ENCODE assay signal across 7 mouse cellular contexts in the genomic region with DNA sequence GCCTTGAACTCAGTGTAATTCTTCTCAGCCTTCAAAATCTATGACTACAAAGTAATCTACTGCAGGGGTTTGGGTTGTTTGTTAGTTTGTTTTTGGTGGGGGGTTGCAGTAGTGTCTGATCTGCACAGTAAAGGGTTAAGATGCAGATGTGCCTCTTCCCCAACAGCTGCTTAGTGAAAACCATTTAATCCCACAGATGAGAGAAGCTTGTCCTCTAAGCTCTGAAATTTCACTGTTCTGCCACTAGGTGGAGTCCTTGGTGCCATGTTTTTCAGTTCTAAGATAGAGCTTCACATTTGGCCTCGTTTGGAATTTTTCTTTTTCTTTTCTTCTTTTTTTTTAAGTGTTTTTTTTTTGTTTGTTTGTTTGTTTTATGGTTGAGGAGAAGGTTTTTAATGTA. TPM values are rescaled to one million over a fixed set of nuclear protein-coding genes. Genes with fewer than 3 reads are reported as not detected.
DNase-seq lines count a peak whose midpoint lies in the region; ATAC-seq and TF ChIP-seq lines count a peak whose summit lies in the region.

No protein-coding gene starts in this region.

- H3K9ac ChIP-seq in kidney, embryonic 15.5 days, result no peak overlapping the region

- 6% methylated on average over 1 of the region's 1 CpGs for WGBS in kidney, adult 2 months
- WGBS in kidney, embryonic 15.5 days, result 15% methylated on average over 1 of the region's 1 CpGs

- H3K4me2 ChIP-seq in kidney, embryonic 15.5 days, result no peak overlapping the region

- peak; percentile 44 for TF ChIP-seq CTCF in kidney, adult 2 months (conservative IDR thresholded peaks at IDR 0.05; ENCODE audit: insufficient read depth, insufficient read length, low read depth, low read length)
- TF ChIP-seq CTCF in E14TG2a.4 (conservative IDR thresholded peaks at IDR 0.05; ENCODE audit: low read length), result peak; percentile 91

- H3K27ac ChIP-seq in kidney, adult 2 months (ENCODE audit: insufficient read depth, low read depth, low read length), result no peak overlapping the region
- no peak overlapping the region for H3K27ac ChIP-seq in kidney, embryonic 15.5 days

- TF ChIP-seq POLR2A in kidney, adult 2 months (IDR thresholded peaks at IDR 0.05; ENCODE audit: low read depth, low read length), result no peak

- H3K36me3 ChIP-seq in kidney, adult 2 months (ENCODE audit: control insufficient read depth, insufficient read depth, low read length), result peaks cover 6% of the 10 kb centered on the region
- peaks cover 93% of the 10 kb centered on the region for H3K36me3 ChIP-seq in kidney, embryonic 15.5 days
- peaks cover 97% of the 10 kb centered on the region for H3K36me3 ChIP-seq in E14TG2a.4 (ENCODE audit: insufficient read depth, low read length)

- no peaks in the 10 kb centered on the region for H3K27me3 ChIP-seq in kidney, adult 2 months (replicated peaks; ENCODE audit: control insufficient read depth, insufficient read depth, low read length)
- no peaks in the 10 kb centered on the region for H3K27me3 ChIP-seq in kidney, embryonic 15.5 days
- no peaks in the 10 kb centered on the region for H3K27me3 ChIP-seq in E14TG2a.4 (ENCODE audit: insufficient read depth, low read length)

- ATAC-seq in kidney, embryonic 15.5 days (replicated peaks; ENCODE audit: low FRiP score), result no peak

- no peaks in the 10 kb centered on the region for H3K9me3 ChIP-seq in kidney, embryonic 15.5 days (replicated peaks)
- no peaks in the 10 kb centered on the region for H3K9me3 ChIP-seq in E14TG2a.4 (ENCODE audit: low read length)

- no peaks in the 10 kb centered on the region for H3K4me1 ChIP-seq in kidney, adult 2 months (ENCODE audit: control insufficient read depth, insufficient read depth, low read length)
- H3K4me1 ChIP-seq in kidney, embryonic 15.5 days, result no peaks in the 10 kb centered on the region
- peaks cover 52% of the 10 kb centered on the region for H3K4me1 ChIP-seq in E14TG2a.4 (replicated peaks; ENCODE audit: low read depth, low read length)

- DNase-seq in kidney, adult 2 months, result peak; percentile 36
- DNase-seq in B cell, adult 2 months, result peak; percentile 58
- peak; percentile 58 for DNase-seq in embryo, embryonic 11 days
- peak; percentile 43 for DNase-seq in lung, postnatal 36 days
- no peak for DNase-seq in urinary bladder, postnatal 14 days (ENCODE audit: low spot score)

- H3K4me3 ChIP-seq in kidney, adult 2 months (ENCODE audit: insufficient read depth, low read depth, low read length), result no peak overlapping the region
- H3K4me3 ChIP-seq in kidney, embryonic 15.5 days (replicated peaks), result no peak overlapping the region
- no peak overlapping the region for H3K4me3 ChIP-seq in E14TG2a.4 (replicated peaks; ENCODE audit: low read length)

RNA-seq across cellular contexts. Expression of a gene that starts 12.7 kb away (rescaled TPM):
- polyA plus RNA-seq in kidney, adult 2 months (2012; rRNA removed), result 6.2 and 8.4 TPM in 2 replicates
- polyA plus RNA-seq in kidney, embryonic 15.5 days (2015; fragmentation: Nextera tagmentation; extraction: Ambion mirVana), result 37.0 and 38.7 TPM in 2 replicates

RNA-seq across cellular contexts. Expression of a gene that starts 29.3 kb away (rescaled TPM):
- not detected in 2 replicates for polyA plus RNA-seq in kidney, adult 2 months (2012; rRNA removed)
- polyA plus RNA-seq in kidney, embryonic 15.5 days (2015; fragmentation: Nextera tagmentation; extraction: Ambion mirVana), result 0.12 TPM in 1 of 2 replicates, not detected in the other

RNA-seq across cellular contexts. Expression of a gene that starts 40.5 kb away (rescaled TPM):
- 20.9 and 24.1 TPM in 2 replicates for polyA plus RNA-seq in kidney, adult 2 months (2012; rRNA removed)
- 96.2 and 103 TPM in 2 replicates for polyA plus RNA-seq in kidney, embryonic 15.5 days (2015; fragmentation: Nextera tagmentation; extraction: Ambion mirVana)

RNA-seq across cellular contexts. Expression of a gene that starts 49.9 kb away (rescaled TPM):
- 324 and 348 TPM in 2 replicates for polyA plus RNA-seq in kidney, adult 2 months (2012; rRNA removed)
- polyA plus RNA-seq in kidney, embryonic 15.5 days (2015; fragmentation: Nextera tagmentation; extraction: Ambion mirVana), result 2,677 and 2,753 TPM in 2 replicates
